Mouse (Mus musculus) CH12.LX (cell line): ENCODE data around the gene Fzd2.

Experiments used
- CHD1 ChIP-seq: IDR thresholded peaks from 2 replicates; pipeline ENCODE4 v1.6.1; 2012; ENCODE audit warnings: low read depth, low read length, improper control_type of control experiment, inconsistent platforms
- CHD2 ChIP-seq: IDR thresholded peaks from 2 replicates; pipeline ENCODE4 v1.6.1; 2011; ENCODE audit warnings: low read length, improper control_type of control experiment
- CTCF ChIP-seq, 2 experiments: IDR thresholded peaks in 1 of 2; conservative IDR thresholded peaks in 1 of 2; 2 replicates each; pipeline ENCODE4 v1.5.1; 2011 to 2012; ENCODE audit warnings: low read depth in 2 of 2, low read length in 2 of 2, improper control_type of control experiment in 1 of 2, inconsistent platforms in 1 of 2, mild to moderate bottlenecking in 1 of 2, moderate library complexity in 1 of 2
- E2F4 ChIP-seq: IDR thresholded peaks from 2 replicates; pipeline ENCODE4 v1.6.1; 2011; ENCODE audit warnings: low read depth, low read length, improper control_type of control experiment; ENCODE audit not compliant: insufficient replicate concordance
- EP300 ChIP-seq: IDR thresholded peaks from 2 replicates; pipeline ENCODE4 v1.6.1; 2011; ENCODE audit warnings: low read length, improper control_type of control experiment
- GABPA ChIP-seq: IDR thresholded peaks from 2 replicates; pipeline ENCODE4 v1.6.1; 2012; ENCODE audit warnings: low read depth, low read length, improper control_type of control experiment, inconsistent platforms; ENCODE audit not compliant: insufficient replicate concordance
- KAT2A ChIP-seq: IDR thresholded peaks from 2 replicates; pipeline ENCODE4 v1.6.1; 2012; ENCODE audit warnings: low read length, improper control_type of control experiment, inconsistent platforms; ENCODE audit not compliant: insufficient replicate concordance
- POLR2A ChIP-seq: IDR thresholded peaks from 2 replicates; pipeline ENCODE4 v1.6.1; 2011; ENCODE audit warnings: low read depth, mild to moderate bottlenecking, improper control_type of control experiment, low read length
- POLR2AphosphoS2 ChIP-seq: IDR thresholded peaks from 2 replicates; pipeline ENCODE4 v1.6.1; 2011; ENCODE audit warnings: low read depth, low read length, improper control_type of control experiment
- RAD21 ChIP-seq: IDR thresholded peaks from 2 replicates; pipeline ENCODE4 v1.6.1; 2011; ENCODE audit warnings: low read depth, mild to moderate bottlenecking, low read length, improper control_type of control experiment, moderate library complexity
- TCF12 ChIP-seq: IDR thresholded peaks from 2 replicates; pipeline ENCODE4 v1.6.1; 2014; ENCODE audit warnings: low read depth, mild to moderate bottlenecking, inconsistent platforms, low read length, improper control_type of control experiment
- ZNF384 ChIP-seq: IDR thresholded peaks from 2 replicates; pipeline ENCODE4 v1.6.1; 2012; ENCODE audit warnings: low read depth, low read length, improper control_type of control experiment, inconsistent platforms

- TF ChIP-seq E2F4 (no peak), RAD21 (peak; percentile 60), KAT2A (no peak), CTCF (conservative IDR thresholded peaks at IDR 0.05 in 1 of 2, IDR thresholded peaks at IDR 0.05 in 1 of 2; ENCODE audit: low read depth in 2 of 2, low read length in 2 of 2) (peak in 1 of 2 experiments; percentile 57; a peak in 2 of 4 replicates), POLR2AphosphoS2 (no peak), GABPA (no peak), CHD2 (no peak), TCF12 (no peak), ZNF384 (no peak), CHD1 (no peak), POLR2A (no peak), EP300 (no peak)
Observed at GRCm38 (mm10) chr11:102656326-102656926, 52.2 kb downstream of the Fzd2 start.
